12 mouse cellular contexts compared by ENCODE assay signal in the genomic region with DNA sequence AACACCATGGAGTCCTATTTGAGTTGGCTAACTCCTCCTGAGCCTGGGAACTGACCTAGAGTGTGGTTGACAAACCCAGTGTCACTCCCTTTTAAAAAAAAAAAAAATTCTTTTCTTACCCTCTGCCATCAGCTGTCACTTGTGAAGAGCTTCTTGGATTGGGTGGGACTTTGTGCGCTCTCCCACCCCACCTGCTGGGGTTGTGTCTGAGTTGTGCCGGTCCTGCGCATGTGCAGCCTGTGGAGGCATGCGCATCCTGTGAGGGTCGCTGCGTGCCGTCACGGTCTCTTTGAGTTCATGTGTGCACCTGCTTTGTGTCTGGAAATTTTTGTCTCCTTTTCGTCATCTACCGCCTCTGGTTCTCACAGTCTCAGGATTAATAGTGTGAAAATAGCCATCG. TPM values are rescaled to one million over a fixed set of nuclear protein-coding genes. Genes with fewer than 3 reads are reported as not detected.
DNase-seq lines count a peak whose midpoint lies in the region; ATAC-seq lines count a peak whose summit lies in the region.
"Had no signal": no experiment of that assay in that cellular context is flagged by ENCODE, and none has a peak within 500 bp of the region (broad histone marks: within the 10 kb centered on the region; RNA-seq: fewer than 3 reads in every experiment).

No protein-coding gene starts in this region.

- H3K9ac ChIP-seq in forebrain, embryonic 13.5 days, result no peak overlapping the region
- H3K9ac ChIP-seq in liver, embryonic 11.5 days (ENCODE audit: low read depth, low read length), result no peak overlapping the region

- DNase-seq in kidney, postnatal 10 days, result peak; percentile 24
- no peak for DNase-seq in kidney, adult 11 months
- peak; percentile 23 to 45 for DNase-seq in left cerebral cortex, postnatal 14 days (ENCODE audit: low spot score in 2 of 2)
- peak; percentile 4 to 37 for DNase-seq in right cerebral cortex, adult 2 months (ENCODE audit: low spot score in 2 of 2)
- DNase-seq in cerebellum, adult 11-12 months, result no peak
- no peak for DNase-seq in liver, embryonic 11.5 days (ENCODE audit: low spot score)
- no peak for DNase-seq in adrenal gland, adult 8-10 months
- DNase-seq: heart, postnatal 10 days had no signal

- intact Hi-C loops in left cerebral cortex, postnatal 14 days (cut with DNase I), result no loop called here

- H3K4me2 ChIP-seq in forebrain, embryonic 13.5 days, result peak overlapping the region; percentile 43
- no peak overlapping the region for H3K4me2 ChIP-seq in liver, embryonic 11.5 days

- no peaks in the 10 kb centered on the region for H3K27me3 ChIP-seq in forebrain, embryonic 13.5 days
- no peaks in the 10 kb centered on the region for H3K27me3 ChIP-seq in liver, embryonic 11.5 days (replicated peaks; ENCODE audit: control insufficient read depth, insufficient read depth, low read length)

- 0 out of 2 replicates have a peak, but pooled peaks cover 6% of the 10 kb centered on the region for H3K4me1 ChIP-seq in forebrain, embryonic 13.5 days
- no peaks in the 10 kb centered on the region for H3K4me1 ChIP-seq in liver, embryonic 11.5 days (replicated peaks; ENCODE audit: control insufficient read depth, insufficient read depth, low read length)

- H3K36me3 ChIP-seq in forebrain, embryonic 13.5 days (ENCODE audit: poor library complexity, severe bottlenecking), result no peaks in the 10 kb centered on the region
- H3K36me3 ChIP-seq in liver, embryonic 11.5 days (ENCODE audit: control insufficient read depth, insufficient read depth, low read length), result no peaks in the 10 kb centered on the region
- H3K36me3 ChIP-seq: G1E had no signal

- peak; percentile 80 for ATAC-seq in forebrain, embryonic 13.5 days
- ATAC-seq in liver, embryonic 11.5 days (replicated peaks; ENCODE audit: low FRiP score), result no peak

- WGBS in forebrain, embryonic 13.5 days, result 1% methylated on average over 11 of the region's 11 CpGs
- 14% methylated on average over 11 of the region's 11 CpGs for WGBS in liver, embryonic 11.5 days

- no peak overlapping the region for H3K27ac ChIP-seq in forebrain, embryonic 13.5 days
- H3K27ac ChIP-seq in liver, embryonic 11.5 days (ENCODE audit: low read depth, low read length), result no peak overlapping the region

- H3K4me3 ChIP-seq in forebrain, embryonic 13.5 days, result peak overlapping the region; percentile 17; the same call in 1 of the 2 replicates
- H3K4me3 ChIP-seq in liver, embryonic 11.5 days (ENCODE audit: low read depth, low read length), result no peak overlapping the region

- H3K9me3 ChIP-seq in forebrain, embryonic 13.5 days (replicated peaks), result no peaks in the 10 kb centered on the region
- no peaks in the 10 kb centered on the region for H3K9me3 ChIP-seq in liver, embryonic 11.5 days (ENCODE audit: control insufficient read depth, low read length)
- H3K9me3 ChIP-seq: G1E had no signal

RNA-seq across cellular contexts. Expression of a gene that starts 23.6 kb away (rescaled TPM):
- polyA plus RNA-seq in forebrain, embryonic 13.5 days (2015; fragmentation: Nextera tagmentation; extraction: Ambion mirVana), result 0.15 and 0.18 TPM in 2 replicates
- total RNA-seq in left cerebral cortex, postnatal 14 days (2021), result not detected
- polyA plus RNA-seq in liver, embryonic 11.5 days (2014; fragmentation: Nextera tagmentation; extraction: Ambion mirVana), result not detected in 2 replicates
- not detected for total RNA-seq in adrenal gland, adult 8-10 months (2022)
- total RNA-seq: heart, postnatal 10 days had no signal
- polyA plus RNA-seq: G1E; liver, embryonic 16.5 days; spleen, adult 2 months had no signal

RNA-seq across cellular contexts. Expression of a gene that starts 28.2 kb away (rescaled TPM):
- not detected in 2 replicates for polyA plus RNA-seq in forebrain, embryonic 13.5 days (2015; fragmentation: Nextera tagmentation; extraction: Ambion mirVana)
- total RNA-seq in left cerebral cortex, postnatal 14 days (2021), result not detected
- not detected in 2 replicates for polyA plus RNA-seq in liver, embryonic 11.5 days (2014; fragmentation: Nextera tagmentation; extraction: Ambion mirVana)
- total RNA-seq in adrenal gland, adult 8-10 months (2022), result under 1 TPM in 1 of 4 experiments, not detected in 3; 0.31 TPM
- total RNA-seq: G1E; heart, postnatal 10 days had no signal
- polyA plus RNA-seq: G1E; liver, embryonic 16.5 days; spleen, adult 2 months had no signal

RNA-seq across cellular contexts. Expression of a gene that starts 54.6 kb away (rescaled TPM):
- 0.16 TPM in 1 of 2 replicates, not detected in the other for polyA plus RNA-seq in forebrain, embryonic 13.5 days (2015; fragmentation: Nextera tagmentation; extraction: Ambion mirVana)
- total RNA-seq in left cerebral cortex, postnatal 14 days (2021), result not detected
- polyA plus RNA-seq in liver, embryonic 11.5 days (2014; fragmentation: Nextera tagmentation; extraction: Ambion mirVana), result not detected in 2 replicates
- 1 to 10 TPM in 2 of 4 experiments, not detected in 2; 1.1 to 1.7 TPM for total RNA-seq in adrenal gland, adult 8-10 months (2022)
- total RNA-seq: G1E had no signal
- polyA plus RNA-seq: G1E; spleen, adult 2 months had no signal

Comparison
In these comparisons a context has a peak if more than half of its experiments do, and no peak if none do; other contexts are left out.
1. DNase-seq: peak in kidney, postnatal 10 days (single experiment), left cerebral cortex, postnatal 14 days (2 of 2) and right cerebral cortex, adult 2 months (2 of 2); none in kidney, adult 11 months (single experiment), cerebellum, adult 11-12 months (single experiment), liver, embryonic 11.5 days (single experiment) and adrenal gland, adult 8-10 months (single experiment).